Mouse (Mus musculus): Measurements from ENCODE around the gene Prkd2.

Gene Prkd2
- long read RNA-seq, experiment 1, partial matches to known transcripts = 1 of 4 reads
- long read RNA-seq, experiment 1, other reads (novel, unspliced or antisense) = 2 of 4 reads
- long read RNA-seq, experiment 2, partial matches to known transcripts = 2 of 5 reads
- long read RNA-seq, experiment 2, other reads (novel, unspliced or antisense) = 3 of 5 reads

GRCm38 (mm10) chr7:16842645-16843063 lies at the start of gene Prkd2:
Prkd2 (plus strand) TSS chr7:16842902.
- intact Hi-C loops (cut with DNase I) = no loop called here

DNA sequence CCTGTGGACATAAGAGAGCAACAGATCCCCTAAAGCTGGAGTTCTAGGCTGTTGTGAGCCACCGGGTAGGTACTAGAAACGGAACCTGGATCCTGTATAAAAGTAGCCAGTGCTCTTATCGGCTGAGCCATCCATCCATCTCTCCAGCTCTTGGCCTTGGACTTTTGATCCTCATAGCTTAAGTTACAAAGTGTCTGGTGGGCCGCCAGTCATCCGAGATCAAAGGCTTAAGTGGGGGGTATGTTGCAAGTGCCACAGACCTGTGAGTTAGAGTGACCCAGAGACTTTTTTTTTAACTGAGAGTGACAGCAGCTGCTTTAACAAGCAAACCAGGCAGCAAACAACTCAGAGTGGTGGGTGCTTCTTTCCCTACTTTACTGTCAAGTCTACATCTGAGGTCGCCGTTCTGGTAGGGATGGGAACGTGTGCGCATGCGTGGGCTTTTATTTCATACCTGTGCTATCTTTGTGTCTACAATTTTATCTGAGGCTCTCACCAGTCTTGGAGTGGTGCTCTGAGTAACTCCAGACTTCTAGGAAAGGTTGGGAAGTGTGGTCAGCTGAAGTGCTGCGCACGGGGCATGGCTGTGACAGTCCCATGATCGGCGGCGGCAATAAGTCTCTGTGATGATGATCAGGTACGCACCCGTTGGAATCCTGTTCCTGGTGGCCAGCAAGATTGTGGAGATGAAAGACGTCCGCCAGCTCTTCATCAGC lies 49.5 kb upstream of the Prkd2 start:
- intact Hi-C loops (cut with DNase I) = no loop called here

DNA sequence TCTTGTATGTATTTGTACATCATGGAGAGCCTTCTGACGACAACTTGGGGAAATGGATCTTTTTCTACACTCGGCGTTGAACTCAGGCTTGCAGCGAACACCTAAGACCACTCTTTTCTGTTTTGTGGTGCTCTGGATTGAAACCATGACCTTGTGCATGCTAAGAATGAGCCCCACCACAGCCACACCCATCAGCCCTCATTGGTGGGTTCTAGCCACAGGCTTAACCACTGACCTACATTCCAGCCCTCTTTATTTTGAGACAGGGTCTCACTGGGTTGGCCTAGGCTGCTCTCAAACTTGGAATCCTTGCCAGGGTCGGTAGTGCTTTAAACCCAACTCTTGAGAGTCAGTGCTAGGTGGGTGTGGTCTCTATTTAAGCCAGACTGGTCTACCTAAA lies 47.8 kb upstream of the Prkd2 start:
- intact Hi-C loops (cut with DNase I) = no loop called here

DNA sequence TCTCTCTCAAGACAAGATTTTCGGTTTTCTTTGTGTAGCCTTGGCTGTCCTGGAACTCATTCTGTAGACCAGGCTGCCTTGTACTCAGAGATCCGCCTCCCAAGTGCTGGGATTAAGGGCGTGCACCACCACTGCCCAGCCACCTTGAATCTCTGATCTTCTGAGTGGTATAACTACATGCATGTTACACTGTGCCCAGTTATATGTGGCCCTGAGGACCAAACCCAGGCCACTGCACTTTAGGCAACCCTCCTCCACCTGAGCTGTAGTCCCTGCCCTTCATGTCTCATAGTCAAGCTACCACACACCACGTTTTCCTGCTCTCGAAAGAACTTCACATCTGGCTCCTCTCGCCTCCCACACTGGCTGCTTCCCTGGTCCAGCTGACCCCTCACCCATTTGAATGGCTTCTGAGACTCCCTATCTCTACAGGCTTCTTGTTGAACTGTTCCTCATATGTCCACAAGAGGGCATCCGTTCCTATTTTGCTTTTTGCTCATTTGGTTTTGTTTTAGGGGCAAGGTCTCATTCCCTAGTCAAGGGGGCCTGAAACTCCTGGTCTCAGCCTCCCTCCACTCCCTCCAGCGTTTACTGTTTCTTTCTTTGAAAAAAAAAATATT lies 38.2 kb upstream of the Prkd2 start:
- intact Hi-C loops (cut with DNase I) = no loop called here

DNA sequence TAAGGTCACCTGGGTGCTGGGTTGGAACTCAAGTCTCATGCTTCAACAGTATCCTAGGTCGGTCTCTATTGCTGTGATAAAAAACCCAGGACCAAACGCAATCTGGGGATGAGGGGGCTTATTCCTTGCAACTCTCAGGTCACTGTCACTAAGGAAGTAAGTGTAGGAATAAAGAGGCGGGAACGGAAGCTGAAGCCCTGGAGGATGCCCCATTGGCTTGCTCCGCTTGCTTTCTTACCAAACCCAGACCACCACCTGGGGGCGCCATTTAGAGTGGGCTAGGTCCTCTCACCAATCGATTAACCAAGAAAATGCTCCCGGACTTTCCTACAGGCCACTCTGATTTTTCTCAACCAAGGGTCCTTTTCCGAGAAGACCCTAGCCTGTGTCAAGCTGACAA lies 34.8 kb upstream of the Prkd2 start:
- intact Hi-C loops (cut with DNase I) = no loop called here

GRCm38 (mm10) chr7:16808647-16809046 lies 34.1 kb upstream of the Prkd2 start:
- intact Hi-C loops (cut with DNase I) = loop anchor here (1.0 kb wide), 1 partner anchor 62 kb away; no protein-coding TSS in a partner anchor

GRCm38 (mm10) chr7:16809739-16810138 lies 33.0 kb upstream of the Prkd2 start:
- intact Hi-C loops (cut with DNase I) = loop anchor here (1.0 kb wide), 1 partner anchor 63 kb away; no protein-coding TSS in a partner anchor

DNA sequence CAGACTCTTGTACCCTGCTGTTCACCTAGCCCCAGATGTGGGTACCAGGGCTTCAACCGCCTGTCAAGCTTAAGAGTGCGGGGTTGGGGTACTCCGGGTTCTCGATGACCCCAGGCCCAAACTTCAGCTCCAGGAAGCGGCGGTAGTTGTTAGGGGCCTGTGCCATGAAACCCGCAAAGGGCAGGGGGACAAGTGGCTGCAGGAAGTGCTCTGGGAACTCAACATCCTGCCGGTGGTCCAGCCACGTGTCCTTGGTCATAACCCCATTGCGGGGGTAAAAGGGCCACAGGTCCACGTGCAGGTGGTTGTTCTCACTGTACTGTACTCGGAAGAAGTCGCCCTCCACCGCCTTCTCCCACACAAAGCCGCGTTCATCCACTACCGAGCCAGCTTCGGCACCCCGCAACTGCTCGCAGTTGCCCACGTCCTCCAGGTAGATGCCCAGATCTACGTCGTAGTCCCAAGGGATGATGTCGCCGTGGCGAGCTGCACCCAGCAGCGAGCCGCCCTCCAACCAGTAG lies 32.2 kb upstream of the Prkd2 start:
- intact Hi-C loops (cut with DNase I) = no loop called here

DNA sequence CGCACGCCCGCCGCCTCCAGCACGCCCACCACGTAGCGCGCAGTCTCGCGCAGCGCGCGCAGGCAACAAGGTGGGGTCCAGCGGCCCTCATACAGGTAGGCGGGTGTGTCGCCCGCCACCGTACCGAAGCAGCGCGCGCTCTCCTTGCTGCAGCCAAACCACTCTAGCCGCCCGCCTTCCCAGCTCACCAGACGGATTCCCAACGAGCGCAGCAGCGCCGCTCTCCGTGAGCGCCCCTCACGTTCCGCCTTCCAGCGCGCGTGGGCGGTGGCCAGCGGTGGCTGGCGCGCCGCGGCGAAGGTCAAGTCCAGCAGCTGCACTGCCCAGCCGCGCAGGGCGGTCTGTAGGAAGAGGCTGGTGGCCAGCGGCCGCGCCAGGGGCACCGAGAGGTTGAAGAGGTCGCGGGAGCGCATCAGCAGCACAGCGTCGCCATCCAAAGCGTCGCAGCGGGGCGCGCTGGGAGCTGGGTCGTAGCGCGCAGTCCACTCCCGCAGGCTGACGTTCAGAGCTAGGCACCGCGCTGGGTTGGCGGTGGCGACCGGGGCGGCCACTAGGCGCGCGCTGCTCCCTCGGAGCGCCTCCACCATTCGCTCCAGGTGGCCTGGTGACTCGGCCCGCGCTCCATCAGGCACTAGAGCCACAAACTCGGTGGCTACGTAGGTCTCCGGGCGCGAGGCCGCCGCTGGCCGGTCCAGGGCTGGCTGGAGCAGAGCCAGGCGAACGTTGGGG lies 31.6 kb upstream of the Prkd2 start:
- intact Hi-C loops (cut with DNase I) = no loop called here

DNA sequence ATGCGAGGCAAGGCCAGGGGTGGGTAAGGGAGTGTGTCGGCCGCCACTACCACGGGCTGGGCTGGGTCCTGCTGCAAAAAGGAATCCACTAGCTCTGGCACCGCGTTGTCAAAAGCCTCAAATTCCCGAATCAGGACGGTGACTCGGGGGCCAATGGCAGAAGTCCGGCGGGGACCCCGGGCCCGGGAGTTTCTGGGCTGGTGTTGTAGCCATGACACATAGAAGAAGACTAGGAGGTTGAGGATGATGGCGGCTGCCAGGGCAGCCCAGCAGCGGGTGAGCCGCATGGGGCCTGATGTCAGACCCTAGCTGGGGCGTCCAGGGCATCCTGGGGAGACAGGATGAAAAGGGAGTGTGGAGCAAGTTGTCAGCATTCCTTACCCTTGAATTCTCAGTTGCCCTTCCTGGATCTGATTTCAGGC lies 31.0 kb upstream of the Prkd2 start:
- intact Hi-C loops (cut with DNase I) = no loop called here

DNA sequence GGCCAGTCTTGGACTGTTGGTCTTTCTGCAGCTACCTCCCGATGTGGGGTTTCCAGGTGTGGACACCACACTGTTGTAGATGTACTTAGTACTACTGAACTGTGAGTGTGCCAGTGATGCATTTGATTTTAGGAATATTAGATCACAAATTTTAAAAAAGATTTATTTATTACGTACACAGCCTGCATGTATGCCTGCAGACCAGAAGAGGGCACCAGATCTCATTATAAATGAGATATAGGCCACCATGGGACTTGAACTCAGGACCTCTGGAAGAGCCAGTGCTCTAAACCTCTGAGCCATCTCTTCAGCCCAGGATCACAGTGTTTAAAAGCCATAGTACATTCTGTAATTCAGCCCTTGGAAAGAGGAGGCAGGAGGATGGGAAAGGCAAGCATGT lies 30.2 kb upstream of the Prkd2 start:
- intact Hi-C loops (cut with DNase I) = no loop called here

- intact Hi-C loops (cut with DNase I) = no loop called here
These were observed 27.3 kb upstream of the Prkd2 start, which contains the start of gene Strn4 for GRCm38 (mm10) chr7:16815351-16815941. Strn4 (plus strand) TSS chr7:16815889.

- intact Hi-C loops (cut with DNase I) = no loop called here
These were observed 26.6 kb upstream of the Prkd2 start for GRCm38 (mm10) chr7:16816078-16816474.

DNA sequence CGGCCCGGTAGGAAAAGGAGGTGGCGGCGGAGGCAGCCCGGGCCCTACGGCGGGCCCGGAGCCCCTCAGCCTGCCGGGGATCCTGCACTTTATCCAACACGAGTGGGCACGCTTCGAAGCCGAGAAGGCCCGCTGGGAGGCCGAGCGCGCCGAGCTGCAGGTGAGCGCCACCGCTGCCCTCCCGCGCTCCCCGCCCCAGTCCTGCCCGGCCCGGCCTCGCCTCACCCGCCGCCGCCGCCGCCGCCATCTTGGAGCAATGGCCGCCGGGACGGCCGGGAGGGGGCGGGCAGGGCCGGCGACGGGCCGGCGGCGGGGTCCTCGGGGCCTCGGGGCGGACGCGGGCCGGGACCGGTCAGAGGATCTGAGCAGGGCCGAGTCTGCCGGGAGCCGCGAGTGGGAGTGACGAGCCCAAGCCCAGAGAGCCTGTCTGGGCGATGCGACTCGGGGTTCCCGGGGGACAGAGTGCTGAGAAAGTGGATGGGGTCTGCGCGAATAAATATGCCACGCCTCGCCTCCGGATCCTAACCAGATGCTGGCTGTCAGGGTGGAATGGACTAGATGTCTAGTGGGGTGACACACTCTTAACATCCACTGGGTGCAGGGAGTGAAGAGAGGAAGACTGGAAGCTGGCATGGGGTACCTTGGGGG lies 26.1 kb upstream of the Prkd2 start, which contains the start of gene Fkrp:
Fkrp (minus strand) TSS at position 258 of the 648 bp plus-strand sequence.
- intact Hi-C loops (cut with DNase I) = no loop called here

DNA sequence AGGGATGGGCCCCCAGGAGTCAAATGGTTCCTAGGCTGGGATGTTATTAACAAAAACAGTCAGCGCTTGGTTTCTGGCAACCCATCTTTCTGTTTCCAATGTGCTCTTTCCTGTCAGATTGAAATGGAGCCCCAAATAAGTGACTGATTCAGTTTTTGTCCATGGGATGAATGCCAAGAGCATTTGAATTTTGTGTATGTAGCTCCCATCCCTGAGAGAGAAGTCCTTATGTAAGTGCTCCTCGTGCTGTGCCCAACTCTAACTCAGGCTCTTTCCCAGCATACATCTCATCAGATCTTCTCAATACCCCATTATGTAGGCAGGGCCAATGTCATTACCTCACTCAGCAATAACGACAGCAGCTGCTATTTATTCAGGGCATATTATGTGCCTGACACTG lies 25.0 kb upstream of the Prkd2 start:
- intact Hi-C loops (cut with DNase I) = no loop called here

GRCm38 (mm10) chr7:16819794-16820193 lies 22.9 kb upstream of the Prkd2 start:
- intact Hi-C loops (cut with DNase I) = loop anchor here (5.0 kb wide), 1 partner anchor 38 kb away; no protein-coding TSS in a partner anchor

- intact Hi-C loops (cut with DNase I) = loop anchor here (5.0 kb wide), 1 partner anchor 37 kb away; no protein-coding TSS in a partner anchor
These were observed 22.4 kb upstream of the Prkd2 start for GRCm38 (mm10) chr7:16820271-16820763.

GRCm38 (mm10) chr7:16821091-16821490 lies 21.6 kb upstream of the Prkd2 start:
- intact Hi-C loops (cut with DNase I) = loop anchor here (5.0 kb wide), 1 partner anchor 36 kb away; no protein-coding TSS in a partner anchor

- intact Hi-C loops (cut with DNase I) = loop anchor here (5.0 kb wide), 1 partner anchor 36 kb away; no protein-coding TSS in a partner anchor
These were observed 21.0 kb upstream of the Prkd2 start for GRCm38 (mm10) chr7:16821669-16822101.

DNA sequence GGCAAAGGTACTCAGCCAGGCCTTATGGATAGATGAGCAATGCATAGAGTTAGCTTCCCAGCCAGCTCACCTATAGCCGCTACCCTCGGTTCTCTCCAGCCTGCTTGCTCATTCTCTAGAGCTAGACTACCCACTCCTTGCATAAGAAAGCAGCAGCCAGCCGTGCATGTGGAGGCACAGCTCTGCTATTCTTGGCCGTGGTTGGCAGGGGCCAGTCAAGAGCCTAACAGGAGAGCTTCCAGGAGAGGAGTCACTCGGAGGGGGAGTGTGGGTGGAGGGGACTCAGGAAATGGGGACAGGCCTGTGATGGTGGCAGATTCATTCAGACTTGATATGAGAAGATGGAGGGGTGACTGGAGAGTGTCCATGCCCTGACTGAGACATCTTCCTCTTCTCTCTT lies 19.0 kb upstream of the Prkd2 start:
- intact Hi-C loops (cut with DNase I) = loop anchor here (5.0 kb wide), 1 partner anchor 34 kb away; no protein-coding TSS in a partner anchor

Data from adrenal gland (tissue).